Mouse (Mus musculus) testis, adult 2 months (tissue): ENCODE results near the gene Acin1.

Experiments used
- CTCF ChIP-seq: fragments of 200-500 bp; IDR thresholded peaks from 2 replicates; pipeline ENCODE4 v1.5.1; 2012; ENCODE audit warnings: low read depth, mild to moderate bottlenecking, inconsistent platforms, low read length, moderate library complexity; ENCODE audit not compliant: control insufficient read depth, insufficient read depth, insufficient replicate concordance
- POLR2A ChIP-seq: fragments of 200-500 bp; IDR thresholded peaks from 2 replicates; pipeline ENCODE4 v1.6.1; 2012; ENCODE audit warnings: low read depth, mild to moderate bottlenecking, inconsistent platforms, low read length, moderate library complexity; ENCODE audit not compliant: control insufficient read depth

- TF ChIP-seq POLR2A, result no peak
- no peak for TF ChIP-seq CTCF
Measured at GRCm38 (mm10) chr14:54705844-54706243, 19.1 kb upstream of the Acin1 start.
